Mouse (Mus musculus): Measurements from ENCODE around the gene Nemp2. TPM values are rescaled to one million over a fixed set of nuclear protein-coding genes. Genes with fewer than 3 reads are reported as not detected.
"Not testable (repeated sequence)": the region's sequence is repeated elsewhere in the genome, so short reads cannot be mapped to it uniquely, and the experiment has no call there.

Nemp2 gene
- polyA plus RNA-seq, 1 experiment from 2014 or later, result 7.4 TPM

GRCm38 (mm10) chr1:52658160-52658559, 27.7 kb downstream of the Nemp2 start:
- ATAC-seq (ENCODE audit: insufficient read depth, low FRiP score, low read depth), result peak; percentile 31; the same call in 1 of the 2 replicates
- Histone ChIP-seq H3K27ac (no peak overlapping the region), H3K27me3 (replicated peaks) (no peaks in the 10 kb centered on the region), H3K4me3 (replicated peaks) (no peak overlapping the region), H3K36me3 (no peaks in the 10 kb centered on the region), H3K4me1 (no peaks in the 10 kb centered on the region), H3K9me3 (no peaks in the 10 kb centered on the region), H3K9ac (no peak overlapping the region), H3K4me2 (no peak overlapping the region)
- WGBS, result 88% methylated on average over 7 of the region's 7 CpGs

- Histone ChIP-seq H3K4me1 (no peaks in the 10 kb centered on the region), H3K27ac (no peak overlapping the region), H3K9ac (no peak overlapping the region), H3K36me3 (no peaks in the 10 kb centered on the region), H3K27me3 (replicated peaks) (no peaks in the 10 kb centered on the region), H3K9me3 (no peaks in the 10 kb centered on the region), H3K4me2 (no peak overlapping the region), H3K4me3 (replicated peaks) (no peak overlapping the region)
- 47% methylated on average over 2 of the region's 2 CpGs for WGBS
- no peak for ATAC-seq (ENCODE audit: insufficient read depth, low FRiP score, low read depth)
These were observed 29.8 kb downstream of the Nemp2 start for GRCm38 (mm10) chr1:52660278-52660677.

- Histone ChIP-seq H3K9ac (no peak overlapping the region), H3K4me3 (replicated peaks) (no peak overlapping the region), H3K27ac (no peak overlapping the region), H3K4me1 (no peaks in the 10 kb centered on the region), H3K4me2 (no peak overlapping the region), H3K36me3 (no peaks in the 10 kb centered on the region), H3K27me3 (replicated peaks) (no peaks in the 10 kb centered on the region), H3K9me3 (no peaks in the 10 kb centered on the region)
- no peak for ATAC-seq (ENCODE audit: insufficient read depth, low FRiP score, low read depth)
- WGBS, result 68% methylated on average over 12 of the region's 12 CpGs
These were observed 30.3 kb downstream of the Nemp2 start for GRCm38 (mm10) chr1:52660765-52661164.

GRCm38 (mm10) chr1:52663228-52663627, 32.7 kb downstream of the Nemp2 start:
- Histone ChIP-seq H3K36me3 (no peaks in the 10 kb centered on the region), H3K9ac (no peak overlapping the region), H3K4me3 (replicated peaks) (no peak overlapping the region), H3K4me1 (no peaks in the 10 kb centered on the region), H3K9me3 (no peaks in the 10 kb centered on the region), H3K4me2 (no peak overlapping the region), H3K27ac (no peak overlapping the region), H3K27me3 (replicated peaks) (no peaks in the 10 kb centered on the region)
- WGBS, result 92% methylated on average over 7 of the region's 7 CpGs
- no peak for ATAC-seq (ENCODE audit: insufficient read depth, low FRiP score, low read depth)

- WGBS, result 59% methylated on average over 7 of the region's 7 CpGs
These were observed 38.3 kb downstream of the Nemp2 start for GRCm38 (mm10) chr1:52668743-52669323.

GRCm38 (mm10) chr1:52669931-52670330, 39.4 kb downstream of the Nemp2 start:
- Histone ChIP-seq H3K27ac (no peak overlapping the region), H3K4me3 (replicated peaks) (no peak overlapping the region), H3K4me1 (no peaks in the 10 kb centered on the region), H3K4me2 (no peak overlapping the region), H3K9ac (no peak overlapping the region), H3K36me3 (no peaks in the 10 kb centered on the region), H3K9me3 (no peaks in the 10 kb centered on the region), H3K27me3 (replicated peaks) (no peaks in the 10 kb centered on the region)
- ATAC-seq (ENCODE audit: insufficient read depth, low FRiP score, low read depth), result no peak
- 75% methylated on average over 1 of the region's 1 CpGs for WGBS

More at GRCm38 (mm10) chr1:52668743-52669323, 38.3 kb downstream of the Nemp2 start:
- no peak for ATAC-seq (ENCODE audit: insufficient read depth, low FRiP score, low read depth)
- Histone ChIP-seq H3K36me3 (no peaks in the 10 kb centered on the region), H3K9ac (no peak overlapping the region), H3K4me1 (no peaks in the 10 kb centered on the region), H3K4me2 (no peak overlapping the region), H3K27me3 (replicated peaks) (no peaks in the 10 kb centered on the region), H3K27ac (no peak overlapping the region), H3K4me3 (replicated peaks) (no peak overlapping the region), H3K9me3 (no peaks in the 10 kb centered on the region)

GRCm38 (mm10) chr1:52675561-52676551, 45.4 kb downstream of the Nemp2 start:
- H3K4me3 ChIP-seq (replicated peaks), result no peak overlapping the region
- H3K36me3 ChIP-seq, result no peaks in the 10 kb centered on the region
- 44% methylated on average over 7 of the region's 7 CpGs for WGBS
- H3K4me1 ChIP-seq, result peaks cover 4% of the 10 kb centered on the region; the same call in 1 of the 2 replicates
- H3K4me2 ChIP-seq, result no peak overlapping the region
- H3K9ac ChIP-seq, result no peak overlapping the region
- no peaks in the 10 kb centered on the region for H3K27me3 ChIP-seq (replicated peaks)
- H3K27ac ChIP-seq, result peak overlapping the region; percentile 26
- H3K9me3 ChIP-seq, result no peaks in the 10 kb centered on the region
- peak; percentile 39; the same call in 1 of the 2 replicates for ATAC-seq (ENCODE audit: insufficient read depth, low FRiP score, low read depth)

GRCm38 (mm10) chr1:52676621-52677020, 46.1 kb downstream of the Nemp2 start:
- 28% methylated on average over 3 of the region's 3 CpGs for WGBS
- peak; percentile 52; the same call in 1 of the 2 replicates for ATAC-seq (ENCODE audit: insufficient read depth, low FRiP score, low read depth)
- Histone ChIP-seq H3K4me2 (no peak overlapping the region), H3K27ac (no peak overlapping the region), H3K9me3 (no peaks in the 10 kb centered on the region), H3K9ac (no peak overlapping the region), H3K4me1 (peaks cover 4% of the 10 kb centered on the region; the same call in 1 of the 2 replicates), H3K36me3 (no peaks in the 10 kb centered on the region), H3K4me3 (replicated peaks) (no peak overlapping the region), H3K27me3 (replicated peaks) (no peaks in the 10 kb centered on the region)

- no peaks in the 10 kb centered on the region for H3K9me3 ChIP-seq
- peak; percentile 90 for ATAC-seq (ENCODE audit: insufficient read depth, low FRiP score, low read depth)
- peak overlapping the region; percentile 45; the same call in 1 of the 2 replicates for H3K27ac ChIP-seq
- H3K27me3 ChIP-seq (replicated peaks), result no peaks in the 10 kb centered on the region
- no peak overlapping the region for H3K4me2 ChIP-seq
- 0 out of 2 replicates have a peak, but pooled peaks cover 8% of the 10 kb centered on the region for H3K4me1 ChIP-seq
- H3K4me3 ChIP-seq (replicated peaks), result no peak overlapping the region
- H3K36me3 ChIP-seq, result no peaks in the 10 kb centered on the region
- 54% methylated on average over 4 of the region's 4 CpGs for WGBS
- no peak overlapping the region for H3K9ac ChIP-seq
These were observed 53.0 kb downstream of the Nemp2 start for GRCm38 (mm10) chr1:52683550-52683949.

- Histone ChIP-seq H3K9ac (no peak overlapping the region), H3K27me3 (replicated peaks) (no peaks in the 10 kb centered on the region), H3K27ac (0 out of 2 replicates have a peak overlapping the region, but pooled peaks have one; percentile 23), H3K36me3 (no peaks in the 10 kb centered on the region), H3K4me3 (replicated peaks) (no peak overlapping the region), H3K9me3 (no peaks in the 10 kb centered on the region), H3K4me1 (0 out of 2 replicates have a peak, but pooled peaks cover 8% of the 10 kb centered on the region), H3K4me2 (no peak overlapping the region)
- peak; percentile 74 for ATAC-seq (ENCODE audit: insufficient read depth, low FRiP score, low read depth)
- WGBS, result 62% methylated on average over 8 of the region's 8 CpGs
These were observed 57.1 kb downstream of the Nemp2 start for GRCm38 (mm10) chr1:52687636-52688035.

GRCm38 (mm10) chr1:52694456-52694855, 64.0 kb downstream of the Nemp2 start:
- H3K4me3 ChIP-seq (replicated peaks); H3K27me3 ChIP-seq (replicated peaks); ATAC-seq (ENCODE audit: insufficient read depth, low FRiP score, low read depth); H3K4me1 ChIP-seq; H3K9ac ChIP-seq; H3K9me3 ChIP-seq; H3K36me3 ChIP-seq; H3K27ac ChIP-seq; H3K4me2 ChIP-seq: not testable (repeated sequence)
- 91% methylated on average over 13 of the region's 13 CpGs for WGBS

Measured in stomach, embryonic 15.5 days (tissue).